Mouse (Mus musculus) lung, adult 2 months (tissue): ENCODE measurements around the gene Grk5.

Source experiments
- CTCF ChIP-seq: fragments of 200-500 bp; IDR thresholded peaks from 2 replicates; pipeline ENCODE4 v1.5.1; 2011; ENCODE audit warnings: mild to moderate bottlenecking, low read length, control low read depth; ENCODE audit not compliant: insufficient read depth
- POLR2A ChIP-seq: fragments of 200-500 bp; IDR thresholded peaks from 2 replicates; pipeline ENCODE4 v1.6.1; 2011; ENCODE audit warnings: low read depth, mild to moderate bottlenecking, control low read depth, low read length, borderline replicate concordance; ENCODE audit errors: extremely low read depth

GRCm38 (mm10) chr19:60890391-60891122 is 1.0 kb downstream of the Grk5 start:
- TF ChIP-seq POLR2A = 0 out of 2 replicates have a peak, but pooled peaks have one; percentile 5
- no peak for TF ChIP-seq CTCF
